Mouse (Mus musculus) hindbrain, embryonic 11.5 days (tissue): Measurements from ENCODE around the gene Fstl4. TPM values are rescaled to one million over a fixed set of nuclear protein-coding genes. Genes with fewer than 3 reads are reported as not detected.
"Not testable (repeated sequence)": the region's sequence is repeated elsewhere in the genome, so short reads cannot be mapped to it uniquely, and the experiment has no call there.

Experiments used
- ATAC-seq: fragments of 200-750 bp; cut with Nextera tagmentation; 2 replicates; pipeline ENCODE4 v1.8.0; 2017; ENCODE audit warnings: mild to moderate bottlenecking, moderate TSS enrichment, moderate library complexity; ENCODE audit not compliant: low FRiP score
- DNase-seq: peaks from one replicate; pipeline ENCODE4 v3.0.0-alpha.2; 2015; ENCODE audit warnings: low spot score
- H3K27ac ChIP-seq: fragments of 300-500 bp; sonication (generic); 2 replicates; pipeline ENCODE4 v1.5.1; 2014; ENCODE audit warnings: mild to moderate bottlenecking, low read depth, low read length
- H3K27me3 ChIP-seq: fragments of 300-500 bp; sonication (generic); 2 replicates; pipeline ENCODE4 v1.6.1; 2014; ENCODE audit warnings: mild to moderate bottlenecking, low read length, moderate library complexity, mixed read lengths; ENCODE audit not compliant: control insufficient read depth, insufficient read depth
- H3K36me3 ChIP-seq: fragments of 300-500 bp; sonication (generic); 2 replicates; pipeline ENCODE4 v1.6.1; 2014; ENCODE audit warnings: mild to moderate bottlenecking, low read length, moderate library complexity, mixed read lengths; ENCODE audit not compliant: control insufficient read depth, insufficient read depth
- H3K4me1 ChIP-seq: fragments of 300-500 bp; sonication (generic); replicated peaks from 2 replicates; pipeline ENCODE4 v1.6.1; 2014; ENCODE audit warnings: low read length, mixed read lengths; ENCODE audit not compliant: control insufficient read depth, insufficient read depth
- H3K4me2 ChIP-seq: fragments of 300-500 bp; sonication (generic); replicated peaks from 2 replicates; pipeline ENCODE4 v1.6.1; 2014; ENCODE audit warnings: mild to moderate bottlenecking, low read depth, low read length
- H3K4me3 ChIP-seq: fragments of 300-500 bp; sonication (generic); 2 replicates; pipeline ENCODE4 v1.5.1; 2014; ENCODE audit warnings: low read depth, low read length
- H3K9ac ChIP-seq: fragments of 300-500 bp; sonication (generic); 2 replicates; pipeline ENCODE4 v1.6.1; 2014; ENCODE audit warnings: low read depth, low read length
- H3K9me3 ChIP-seq: fragments of 300-500 bp; sonication (generic); 2 replicates; pipeline ENCODE4 v1.6.1; 2016; ENCODE audit warnings: low read length; ENCODE audit not compliant: control insufficient read depth
- WGBS: fragments of 180-500 bp; shearing (Covaris S2); extraction: QIAGEN DNeasy Blood & Tissue Kit; methylation state at CpG from one replicate; pipeline ENCODE4 v1.1.7; 2014; 5-methylcytosine and 5-hydroxymethylcytosine counted together
- polyA plus RNA-seq: library from polyadenylated mRNA; unstranded; fragments of >200 nt; fragmentation: Nextera tagmentation; extraction: Ambion mirVana; gene quantifications from 2 replicates; pipeline ENCODE4 v1.2.1, GENCODE M21; 2014

Gene Fstl4
- polyA plus RNA-seq, 1 experiment from 2014 or later: 2.1 TPM

- H3K36me3 ChIP-seq: no peaks in the 10 kb centered on the region
- no peak overlapping the region for H3K4me2 ChIP-seq
- no peak overlapping the region for H3K9ac ChIP-seq
- WGBS: 86% methylated on average over 7 of the region's 7 CpGs
- H3K4me1 ChIP-seq: no peaks in the 10 kb centered on the region
- no peak for ATAC-seq
- H3K27me3 ChIP-seq: no peaks in the 10 kb centered on the region
- H3K4me3 ChIP-seq: no peak overlapping the region
- no peak overlapping the region for H3K27ac ChIP-seq
- no peak for DNase-seq
- H3K9me3 ChIP-seq: no peaks in the 10 kb centered on the region
These were observed 419.6 kb downstream of the Fstl4 start for GRCm38 (mm10) chr11:53184046-53184445.

- Histone ChIP-seq H3K4me2 (no peak overlapping the region), H3K27me3 (no peaks in the 10 kb centered on the region), H3K4me3 (no peak overlapping the region), H3K36me3 (no peaks in the 10 kb centered on the region), H3K9ac (no peak overlapping the region), H3K4me1 (no peaks in the 10 kb centered on the region), H3K27ac (no peak overlapping the region), H3K9me3 (no peaks in the 10 kb centered on the region)
- 81% methylated on average over 5 of the region's 5 CpGs for WGBS
- ATAC-seq: no peak
- DNase-seq: no peak
These were observed 420.3 kb downstream of the Fstl4 start for GRCm38 (mm10) chr11:53184698-53185097.

- no peaks in the 10 kb centered on the region for H3K4me1 ChIP-seq
- H3K9ac ChIP-seq: no peak overlapping the region
- H3K4me2 ChIP-seq: no peak overlapping the region
- no peaks in the 10 kb centered on the region for H3K27me3 ChIP-seq
- ATAC-seq (no peak), DNase-seq (no peak)
- 79% methylated on average over 5 of the region's 5 CpGs for WGBS
- no peak overlapping the region for H3K4me3 ChIP-seq
- H3K27ac ChIP-seq: no peak overlapping the region
- no peaks in the 10 kb centered on the region for H3K36me3 ChIP-seq
- H3K9me3 ChIP-seq: no peaks in the 10 kb centered on the region
These were observed 423.1 kb downstream of the Fstl4 start for GRCm38 (mm10) chr11:53187427-53188140.

- not testable (repeated sequence) for ATAC-seq, H3K27me3 ChIP-seq, H3K4me3 ChIP-seq, H3K4me1 ChIP-seq, H3K36me3 ChIP-seq, H3K27ac ChIP-seq, H3K9me3 ChIP-seq, DNase-seq, H3K4me2 ChIP-seq, H3K9ac ChIP-seq
- WGBS: 90% methylated on average over 1 of the region's 1 CpGs
These were observed 432.1 kb downstream of the Fstl4 start for GRCm38 (mm10) chr11:53196551-53196950.

GRCm38 (mm10) chr11:53197111-53197510 lies 432.7 kb downstream of the Fstl4 start:
- Histone ChIP-seq H3K4me2 (no peak overlapping the region), H3K4me3 (no peak overlapping the region), H3K9ac (no peak overlapping the region), H3K9me3 (no peaks in the 10 kb centered on the region), H3K27me3 (no peaks in the 10 kb centered on the region), H3K27ac (no peak overlapping the region), H3K4me1 (no peaks in the 10 kb centered on the region), H3K36me3 (no peaks in the 10 kb centered on the region)
- no peak for ATAC-seq
- DNase-seq: no peak
- WGBS: 87% methylated on average over 2 of the region's 2 CpGs

GRCm38 (mm10) chr11:53202459-53203250 lies 438.2 kb downstream of the Fstl4 start:
- 81% methylated on average over 2 of the region's 2 CpGs for WGBS
- no peak overlapping the region for H3K4me2 ChIP-seq
- no peak overlapping the region for H3K9ac ChIP-seq
- no peaks in the 10 kb centered on the region for H3K9me3 ChIP-seq
- no peaks in the 10 kb centered on the region for H3K4me1 ChIP-seq
- no peaks in the 10 kb centered on the region for H3K36me3 ChIP-seq
- DNase-seq (no peak), ATAC-seq (no peak)
- no peak overlapping the region for H3K4me3 ChIP-seq
- H3K27ac ChIP-seq: no peak overlapping the region
- H3K27me3 ChIP-seq: no peaks in the 10 kb centered on the region

- Histone ChIP-seq H3K4me3 (no peak overlapping the region), H3K4me2 (no peak overlapping the region), H3K27me3 (no peaks in the 10 kb centered on the region), H3K4me1 (no peaks in the 10 kb centered on the region), H3K9me3 (no peaks in the 10 kb centered on the region), H3K27ac (no peak overlapping the region), H3K9ac (no peak overlapping the region), H3K36me3 (no peaks in the 10 kb centered on the region)
- 85% methylated on average over 9 of the region's 9 CpGs for whole genome bisulfite sequencing
- DNase-seq (no peak), ATAC-seq (no peak)
These were observed 446.4 kb downstream of the Fstl4 start for GRCm38 (mm10) chr11:53210876-53211275.

GRCm38 (mm10) chr11:53229011-53229410 lies 464.6 kb downstream of the Fstl4 start:
- H3K36me3 ChIP-seq: no peaks in the 10 kb centered on the region
- no peak overlapping the region for H3K9ac ChIP-seq
- no peaks in the 10 kb centered on the region for H3K4me1 ChIP-seq
- no peak for DNase-seq
- no peaks in the 10 kb centered on the region for H3K9me3 ChIP-seq
- H3K27ac ChIP-seq: no peak overlapping the region
- no peak overlapping the region for H3K4me2 ChIP-seq
- no peak for ATAC-seq
- WGBS: 79% methylated on average over 3 of the region's 3 CpGs
- H3K4me3 ChIP-seq: no peak overlapping the region
- H3K27me3 ChIP-seq: no peaks in the 10 kb centered on the region

- no peak for ATAC-seq
- 85% methylated on average over 5 of the region's 5 CpGs for WGBS
- Histone ChIP-seq H3K27ac (no peak overlapping the region), H3K9ac (no peak overlapping the region), H3K4me3 (no peak overlapping the region), H3K27me3 (no peaks in the 10 kb centered on the region), H3K4me1 (no peaks in the 10 kb centered on the region), H3K4me2 (no peak overlapping the region), H3K36me3 (no peaks in the 10 kb centered on the region), H3K9me3 (no peaks in the 10 kb centered on the region)
- no peak for DNase-seq
These were observed 467.4 kb downstream of the Fstl4 start for GRCm38 (mm10) chr11:53231836-53232235.
